Mouse (Mus musculus): ENCODE results near the gene Cog2. TPM values are rescaled to one million over a fixed set of nuclear protein-coding genes. Genes with fewer than 3 reads are reported as not detected.

Gene Cog2
- total and polyA plus RNA-seq, 3 experiments, result 11.5 to 28.4 (median 25.9) TPM

GRCm38 (mm10) chr8:124535451-124535850 lies 14.9 kb downstream of the Cog2 start:
- Histone ChIP-seq H3K27me3 (ENCODE audit: control insufficient read depth, insufficient read depth, low read length) (no peaks in the 10 kb centered on the region), H3K4me1 (ENCODE audit: control insufficient read depth, insufficient read depth, low read length) (no peaks in the 10 kb centered on the region), H3K9ac (ENCODE audit: low read depth, low read length) (no peak overlapping the region), H3K79me2 (replicated peaks; ENCODE audit: control insufficient read depth, insufficient read depth, low read length) (no peaks in the 10 kb centered on the region), H3K4me3 (no peak overlapping the region), H3K27ac (no peak overlapping the region), H3K36me3 (ENCODE audit: control insufficient read depth, insufficient read depth, low read length) (no peaks in the 10 kb centered on the region)
- TF ChIP-seq POLR2A (IDR thresholded peaks at IDR 0.05; ENCODE audit: insufficient read depth, low read depth, low read length) (no peak), EP300 (IDR thresholded peaks at IDR 0.05; ENCODE audit: insufficient read depth, low read depth, low read length) (no peak), CTCF (IDR thresholded peaks at IDR 0.05) (no peak)
- intact Hi-C loops (cut with DNase I), result no loop called here
- 86% methylated on average over 5 of the region's 5 CpGs for WGBS
- no peak for DNase-seq

GRCm38 (mm10) chr8:124540906-124541305 lies 20.3 kb downstream of the Cog2 start:
- intact Hi-C loops (cut with DNase I), result no loop called here
- Histone ChIP-seq H3K4me1 (ENCODE audit: control insufficient read depth, insufficient read depth, low read length) (no peaks in the 10 kb centered on the region), H3K27me3 (ENCODE audit: control insufficient read depth, insufficient read depth, low read length) (no peaks in the 10 kb centered on the region), H3K9ac (ENCODE audit: low read depth, low read length) (no peak overlapping the region), H3K36me3 (ENCODE audit: control insufficient read depth, insufficient read depth, low read length) (no peaks in the 10 kb centered on the region), H3K4me3 (no peak overlapping the region), H3K27ac (no peak overlapping the region), H3K79me2 (replicated peaks; ENCODE audit: control insufficient read depth, insufficient read depth, low read length) (no peaks in the 10 kb centered on the region)
- DNase-seq, result no peak
- 86% methylated on average over 12 of the region's 12 CpGs for WGBS
- TF ChIP-seq CTCF (IDR thresholded peaks at IDR 0.05), result no peak
- no peak for TF ChIP-seq POLR2A (IDR thresholded peaks at IDR 0.05; ENCODE audit: insufficient read depth, low read depth, low read length)
- no peak for TF ChIP-seq EP300 (IDR thresholded peaks at IDR 0.05; ENCODE audit: insufficient read depth, low read depth, low read length)

- no peak overlapping the region for H3K4me3 ChIP-seq
- H3K27me3 ChIP-seq (ENCODE audit: control insufficient read depth, insufficient read depth, low read length), result no peaks in the 10 kb centered on the region
- no peak overlapping the region for H3K9ac ChIP-seq (ENCODE audit: low read depth, low read length)
- TF ChIP-seq CTCF (IDR thresholded peaks at IDR 0.05) (no peak), EP300 (IDR thresholded peaks at IDR 0.05; ENCODE audit: insufficient read depth, low read depth, low read length) (no peak), POLR2A (IDR thresholded peaks at IDR 0.05; ENCODE audit: insufficient read depth, low read depth, low read length) (no peak)
- no peaks in the 10 kb centered on the region for H3K4me1 ChIP-seq (ENCODE audit: control insufficient read depth, insufficient read depth, low read length)
- H3K36me3 ChIP-seq (ENCODE audit: control insufficient read depth, insufficient read depth, low read length), result no peaks in the 10 kb centered on the region
- no peak for DNase-seq
- WGBS, result 95% methylated on average over 4 of the region's 4 CpGs
- intact Hi-C loops (cut with DNase I), result no loop called here
- no peak overlapping the region for H3K27ac ChIP-seq
- H3K79me2 ChIP-seq (replicated peaks; ENCODE audit: control insufficient read depth, insufficient read depth, low read length), result no peaks in the 10 kb centered on the region
These were observed 21.4 kb downstream of the Cog2 start for GRCm38 (mm10) chr8:124542001-124542400.

- Histone ChIP-seq H3K9ac (ENCODE audit: low read depth, low read length) (no peak overlapping the region), H3K4me3 (no peak overlapping the region), H3K36me3 (ENCODE audit: control insufficient read depth, insufficient read depth, low read length) (no peaks in the 10 kb centered on the region), H3K4me1 (ENCODE audit: control insufficient read depth, insufficient read depth, low read length) (no peaks in the 10 kb centered on the region), H3K27me3 (ENCODE audit: control insufficient read depth, insufficient read depth, low read length) (no peaks in the 10 kb centered on the region), H3K79me2 (replicated peaks; ENCODE audit: control insufficient read depth, insufficient read depth, low read length) (no peaks in the 10 kb centered on the region), H3K27ac (no peak overlapping the region)
- WGBS, result 88% methylated on average over 5 of the region's 5 CpGs
- TF ChIP-seq POLR2A (IDR thresholded peaks at IDR 0.05; ENCODE audit: insufficient read depth, low read depth, low read length) (no peak), CTCF (IDR thresholded peaks at IDR 0.05) (no peak), EP300 (IDR thresholded peaks at IDR 0.05; ENCODE audit: insufficient read depth, low read depth, low read length) (no peak)
- no peak for DNase-seq
- intact Hi-C loops (cut with DNase I), result no loop called here
These were observed 22.7 kb downstream of the Cog2 start for GRCm38 (mm10) chr8:124543272-124543671.

- H3K36me3 ChIP-seq (ENCODE audit: control insufficient read depth, insufficient read depth, low read length), result no peaks in the 10 kb centered on the region
- 87% methylated on average over 6 of the region's 6 CpGs for WGBS
- no peaks in the 10 kb centered on the region for H3K79me2 ChIP-seq (replicated peaks; ENCODE audit: control insufficient read depth, insufficient read depth, low read length)
- no peak overlapping the region for H3K4me3 ChIP-seq
- H3K27ac ChIP-seq, result no peak overlapping the region
- DNase-seq, result no peak
- intact Hi-C loops (cut with DNase I), result no loop called here
- no peaks in the 10 kb centered on the region for H3K27me3 ChIP-seq (ENCODE audit: control insufficient read depth, insufficient read depth, low read length)
- TF ChIP-seq CTCF (IDR thresholded peaks at IDR 0.05) (no peak), EP300 (IDR thresholded peaks at IDR 0.05; ENCODE audit: insufficient read depth, low read depth, low read length) (no peak), POLR2A (IDR thresholded peaks at IDR 0.05; ENCODE audit: insufficient read depth, low read depth, low read length) (no peak)
- no peak overlapping the region for H3K9ac ChIP-seq (ENCODE audit: low read depth, low read length)
- H3K4me1 ChIP-seq (ENCODE audit: control insufficient read depth, insufficient read depth, low read length), result no peaks in the 10 kb centered on the region
These were observed 25.8 kb downstream of the Cog2 start for GRCm38 (mm10) chr8:124546371-124546770.

GRCm38 (mm10) chr8:124546815-124547214 lies 26.2 kb downstream of the Cog2 start:
- TF ChIP-seq POLR2A (IDR thresholded peaks at IDR 0.05; ENCODE audit: insufficient read depth, low read depth, low read length) (no peak), CTCF (IDR thresholded peaks at IDR 0.05) (no peak), EP300 (IDR thresholded peaks at IDR 0.05; ENCODE audit: insufficient read depth, low read depth, low read length) (no peak)
- H3K27ac ChIP-seq, result no peak overlapping the region
- intact Hi-C loops (cut with DNase I), result no loop called here
- 90% methylated on average over 7 of the region's 7 CpGs for WGBS
- no peaks in the 10 kb centered on the region for H3K27me3 ChIP-seq (ENCODE audit: control insufficient read depth, insufficient read depth, low read length)
- H3K9ac ChIP-seq (ENCODE audit: low read depth, low read length), result no peak overlapping the region
- no peak overlapping the region for H3K4me3 ChIP-seq
- H3K4me1 ChIP-seq (ENCODE audit: control insufficient read depth, insufficient read depth, low read length), result no peaks in the 10 kb centered on the region
- H3K79me2 ChIP-seq (replicated peaks; ENCODE audit: control insufficient read depth, insufficient read depth, low read length), result no peaks in the 10 kb centered on the region
- H3K36me3 ChIP-seq (ENCODE audit: control insufficient read depth, insufficient read depth, low read length), result no peaks in the 10 kb centered on the region
- no peak for DNase-seq

All from heart, adult 2 months (tissue).